Mouse (Mus musculus): ENCODE measurements at regions not wholly inside any gene's neighbourhood (a gene's known extent, or its start where the extent isn't known, plus 50 kb on each side); places are given as distances from the start of the nearest gene placed in this dataset.

- WGBS: 94% methylated on average over 5 of the region's 5 CpGs
- TF ChIP-seq CTCF (IDR thresholded peaks at IDR 0.05; ENCODE audit: low read depth): no peak
- no peaks in the 10 kb centered on the region for H3K27me3 ChIP-seq (replicated peaks; ENCODE audit: control insufficient read depth, insufficient read depth, low read length)
- H3K9me3 ChIP-seq (ENCODE audit: control insufficient read depth): no peaks in the 10 kb centered on the region
- no peak overlapping the region for H3K9ac ChIP-seq (ENCODE audit: low read depth, low read length)
- H3K4me1 ChIP-seq (replicated peaks; ENCODE audit: control insufficient read depth, insufficient read depth, low read length): no peaks in the 10 kb centered on the region
- no peak overlapping the region for H3K27ac ChIP-seq (ENCODE audit: low read depth, low read length)
- H3K4me3 ChIP-seq (ENCODE audit: low read depth, low read length): no peak overlapping the region
- H3K36me3 ChIP-seq (ENCODE audit: control insufficient read depth, insufficient read depth): no peaks in the 10 kb centered on the region
- no peak overlapping the region for H3K4me2 ChIP-seq (replicated peaks; ENCODE audit: low read depth)
- no peak for ATAC-seq
Observed at GRCm38 (mm10) chr11:19073265-19073664, 54.5 kb upstream of the Meis1 start.

- Histone ChIP-seq H3K4me3 (ENCODE audit: low read depth, low read length) (no peak overlapping the region), H3K9ac (ENCODE audit: low read depth, low read length) (no peak overlapping the region), H3K27ac (ENCODE audit: low read depth, low read length) (no peak overlapping the region), H3K4me2 (replicated peaks; ENCODE audit: low read depth) (no peak overlapping the region), H3K9me3 (ENCODE audit: control insufficient read depth) (no peaks in the 10 kb centered on the region), H3K36me3 (ENCODE audit: control insufficient read depth, insufficient read depth) (no peaks in the 10 kb centered on the region), H3K27me3 (replicated peaks; ENCODE audit: control insufficient read depth, insufficient read depth, low read length) (no peaks in the 10 kb centered on the region), H3K4me1 (replicated peaks; ENCODE audit: control insufficient read depth, insufficient read depth, low read length) (no peaks in the 10 kb centered on the region)
- WGBS: 69% methylated on average over 11 of the region's 11 CpGs
- TF ChIP-seq CTCF (IDR thresholded peaks at IDR 0.05; ENCODE audit: low read depth): no peak
- ATAC-seq: no peak
Observed at GRCm38 (mm10) chr11:19073887-19074564, 55.2 kb upstream of the Meis1 start.

- 78% methylated on average over 15 of the region's 15 CpGs for WGBS
- Histone ChIP-seq H3K4me3 (ENCODE audit: low read depth, low read length) (no peak overlapping the region), H3K9me3 (ENCODE audit: control insufficient read depth) (no peaks in the 10 kb centered on the region), H3K27ac (ENCODE audit: low read depth, low read length) (no peak overlapping the region), H3K9ac (ENCODE audit: low read depth, low read length) (no peak overlapping the region), H3K36me3 (ENCODE audit: control insufficient read depth, insufficient read depth) (no peaks in the 10 kb centered on the region), H3K4me1 (replicated peaks; ENCODE audit: control insufficient read depth, insufficient read depth, low read length) (no peaks in the 10 kb centered on the region), H3K4me2 (replicated peaks; ENCODE audit: low read depth) (no peak overlapping the region), H3K27me3 (replicated peaks; ENCODE audit: control insufficient read depth, insufficient read depth, low read length) (no peaks in the 10 kb centered on the region)
- no peak for ATAC-seq
- no peak for TF ChIP-seq CTCF (IDR thresholded peaks at IDR 0.05; ENCODE audit: low read depth)
Observed at GRCm38 (mm10) chr11:19091101-19091857, 72.5 kb upstream of the Meis1 start.

- no peak overlapping the region for H3K4me3 ChIP-seq (ENCODE audit: low read depth, low read length)
- H3K36me3 ChIP-seq (ENCODE audit: control insufficient read depth, insufficient read depth): no peaks in the 10 kb centered on the region
- TF ChIP-seq CTCF (IDR thresholded peaks at IDR 0.05; ENCODE audit: low read depth): no peak
- no peaks in the 10 kb centered on the region for H3K4me1 ChIP-seq (replicated peaks; ENCODE audit: control insufficient read depth, insufficient read depth, low read length)
- H3K27ac ChIP-seq (ENCODE audit: low read depth, low read length): no peak overlapping the region
- H3K4me2 ChIP-seq (replicated peaks; ENCODE audit: low read depth): no peak overlapping the region
- no peak overlapping the region for H3K9ac ChIP-seq (ENCODE audit: low read depth, low read length)
- no peaks in the 10 kb centered on the region for H3K27me3 ChIP-seq (replicated peaks; ENCODE audit: control insufficient read depth, insufficient read depth, low read length)
- no peaks in the 10 kb centered on the region for H3K9me3 ChIP-seq (ENCODE audit: control insufficient read depth)
- ATAC-seq: no peak
- WGBS: 83% methylated on average over 9 of the region's 9 CpGs
Observed at GRCm38 (mm10) chr11:19092967-19093745, 74.4 kb upstream of the Meis1 start.

GRCm38 (mm10) chr11:19093749-19094148 lies 75.0 kb upstream of the Meis1 start:
- Histone ChIP-seq H3K27me3 (replicated peaks; ENCODE audit: control insufficient read depth, insufficient read depth, low read length) (no peaks in the 10 kb centered on the region), H3K27ac (ENCODE audit: low read depth, low read length) (no peak overlapping the region)

GRCm38 (mm10) chr11:19094183-19094582 lies 75.4 kb upstream of the Meis1 start:
- Histone ChIP-seq H3K9me3 (ENCODE audit: control insufficient read depth) (no peaks in the 10 kb centered on the region), H3K4me3 (ENCODE audit: low read depth, low read length) (no peak overlapping the region), H3K27ac (ENCODE audit: low read depth, low read length) (no peak overlapping the region), H3K9ac (ENCODE audit: low read depth, low read length) (no peak overlapping the region), H3K27me3 (replicated peaks; ENCODE audit: control insufficient read depth, insufficient read depth, low read length) (no peaks in the 10 kb centered on the region), H3K4me2 (replicated peaks; ENCODE audit: low read depth) (no peak overlapping the region), H3K4me1 (replicated peaks; ENCODE audit: control insufficient read depth, insufficient read depth, low read length) (no peaks in the 10 kb centered on the region), H3K36me3 (ENCODE audit: control insufficient read depth, insufficient read depth) (no peaks in the 10 kb centered on the region)
- ATAC-seq: no peak
- TF ChIP-seq CTCF (IDR thresholded peaks at IDR 0.05; ENCODE audit: low read depth): no peak
- 85% methylated on average over 14 of the region's 14 CpGs for WGBS

More at GRCm38 (mm10) chr11:19093749-19094148, 75.0 kb upstream of the Meis1 start:
- 82% methylated on average over 4 of the region's 4 CpGs for WGBS
- Histone ChIP-seq H3K4me3 (ENCODE audit: low read depth, low read length) (no peak overlapping the region), H3K4me1 (replicated peaks; ENCODE audit: control insufficient read depth, insufficient read depth, low read length) (no peaks in the 10 kb centered on the region), H3K36me3 (ENCODE audit: control insufficient read depth, insufficient read depth) (no peaks in the 10 kb centered on the region), H3K9ac (ENCODE audit: low read depth, low read length) (no peak overlapping the region), H3K4me2 (replicated peaks; ENCODE audit: low read depth) (no peak overlapping the region), H3K9me3 (ENCODE audit: control insufficient read depth) (no peaks in the 10 kb centered on the region)
- ATAC-seq: no peak
- no peak for TF ChIP-seq CTCF (IDR thresholded peaks at IDR 0.05; ENCODE audit: low read depth)
